Mouse (Mus musculus) megakaryocyte, embryonic 14.5 days (primary cell): ENCODE measurements around the gene Wsb1. TPM values are rescaled to one million over a fixed set of nuclear protein-coding genes. Genes with fewer than 3 reads are reported as not detected.
"Not testable (repeated sequence)": the region's sequence is repeated elsewhere in the genome, so short reads cannot be mapped to it uniquely, and the experiment has no call there.

Experiments used
- H3K27me3 ChIP-seq: replicated peaks from 2 replicates; pipeline ENCODE3; 2012; ENCODE audit warnings: inconsistent platforms
- H3K36me3 ChIP-seq: replicated peaks from 2 replicates; pipeline ENCODE3; 2012; ENCODE audit warnings: low read length, inconsistent platforms, mixed read lengths
- H3K4me1 ChIP-seq: 2 replicates; pipeline ENCODE4 v1.6.1; 2012; ENCODE audit warnings: inconsistent platforms
- H3K4me3 ChIP-seq: replicated peaks from 2 replicates; pipeline ENCODE3; 2012; ENCODE audit warnings: moderate library complexity, mild to moderate bottlenecking, inconsistent platforms
- H3K9me3 ChIP-seq: 2 replicates; pipeline ENCODE4 v1.6.1; 2012; ENCODE audit warnings: inconsistent platforms
- FLI1 ChIP-seq: IDR thresholded peaks from 2 replicates; pipeline ENCODE4 v1.6.1; 2012; ENCODE audit warnings: low read length, inconsistent platforms, mixed read lengths
- GATA1 ChIP-seq: IDR thresholded peaks from 3 replicates; pipeline ENCODE4 v1.6.1; 2012; ENCODE audit warnings: mixed read lengths, low read length, inconsistent platforms, borderline replicate concordance
- polyA plus RNA-seq: library from polyadenylated mRNA; stranded (reverse); fragments of >175 nt; gene quantifications from 2 replicates; pipeline ENCODE4 v1.2.3, GENCODE M21; 2012; ENCODE audit warnings: low replicate concordance; ENCODE audit not compliant: insufficient read depth

The Wsb1 gene
- polyA plus RNA-seq, 1 experiment = 41.4 TPM

DNA sequence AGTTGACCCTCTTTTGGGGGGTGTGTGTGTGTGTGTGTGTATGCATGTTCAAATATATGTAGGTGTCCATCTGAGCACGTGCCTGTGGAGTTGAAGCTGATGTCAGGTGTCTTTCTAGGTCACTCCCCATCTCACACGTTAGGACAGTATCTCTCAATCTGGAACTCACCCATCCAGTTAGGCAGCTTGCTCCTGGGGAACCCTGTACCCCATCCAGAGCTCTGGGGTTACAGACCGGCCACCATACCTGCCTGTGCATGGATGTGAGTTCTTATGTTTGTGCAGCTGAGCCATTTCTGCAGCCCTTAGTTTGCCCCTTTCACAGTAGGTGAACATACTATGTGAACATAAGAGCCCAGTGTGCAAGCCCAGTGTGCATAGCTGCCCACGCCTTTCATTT is 18.6 kb upstream of the Wsb1 start:
- no peaks in the 10 kb centered on the region for H3K36me3 ChIP-seq
- TF ChIP-seq FLI1 (no peak), GATA1 (no peak)
- no peaks in the 10 kb centered on the region for H3K27me3 ChIP-seq
- H3K9me3 ChIP-seq = no peaks in the 10 kb centered on the region
- H3K4me1 ChIP-seq = peaks cover 30% of the 10 kb centered on the region
- no peak overlapping the region for H3K4me3 ChIP-seq

DNA sequence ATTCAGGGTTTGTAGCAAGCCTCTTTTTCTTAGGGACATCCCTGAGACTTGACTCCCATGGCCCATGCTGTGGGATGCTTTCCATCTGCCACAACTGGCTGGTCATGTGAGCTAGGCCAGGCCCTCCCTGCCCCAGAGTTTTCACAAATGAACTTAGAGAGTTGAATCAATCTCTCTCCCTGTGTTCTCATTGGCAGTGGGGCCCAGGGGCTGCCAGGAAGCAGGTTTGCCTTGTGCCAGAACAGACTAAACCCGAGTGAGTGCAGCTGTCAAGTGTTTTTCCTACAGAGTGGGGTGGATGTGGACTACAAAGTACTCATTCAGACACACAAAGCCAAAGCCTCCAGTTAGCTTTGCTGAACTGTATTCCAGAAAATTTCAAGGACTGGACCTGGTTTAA is 12.7 kb upstream of the Wsb1 start:
- H3K4me1 ChIP-seq = peaks cover 28% of the 10 kb centered on the region
- no peak overlapping the region for H3K4me3 ChIP-seq
- H3K27me3 ChIP-seq = no peaks in the 10 kb centered on the region
- TF ChIP-seq GATA1 (no peak), FLI1 (no peak)
- H3K36me3 ChIP-seq = no peaks in the 10 kb centered on the region
- H3K9me3 ChIP-seq = peaks cover 2% of the 10 kb centered on the region

DNA sequence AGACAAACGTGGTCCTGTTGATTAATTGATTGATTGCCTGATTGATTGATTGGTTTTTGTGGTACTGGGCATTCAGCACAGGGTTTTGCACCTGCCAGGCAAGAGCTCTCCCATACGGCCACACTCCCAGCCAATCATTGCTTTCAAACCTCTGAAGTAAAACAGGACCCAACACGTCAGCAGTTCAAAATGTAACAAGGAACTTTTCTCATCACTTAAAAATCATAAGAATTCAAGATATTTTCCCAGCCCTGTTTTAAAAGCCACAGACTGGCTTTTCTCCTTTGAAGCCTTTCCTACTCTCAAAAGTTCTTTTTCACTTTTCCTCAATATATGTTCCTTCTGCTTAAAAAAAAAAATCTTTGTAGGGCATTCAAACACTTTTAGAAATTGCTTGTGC is 9.9 kb upstream of the Wsb1 start:
- Histone ChIP-seq H3K4me3 (no peak overlapping the region), H3K36me3 (no peaks in the 10 kb centered on the region), H3K9me3 (peaks cover 8% of the 10 kb centered on the region), H3K27me3 (no peaks in the 10 kb centered on the region), H3K4me1 (peaks cover 28% of the 10 kb centered on the region)
- no peak for TF ChIP-seq GATA1
- TF ChIP-seq FLI1 = no peak

DNA sequence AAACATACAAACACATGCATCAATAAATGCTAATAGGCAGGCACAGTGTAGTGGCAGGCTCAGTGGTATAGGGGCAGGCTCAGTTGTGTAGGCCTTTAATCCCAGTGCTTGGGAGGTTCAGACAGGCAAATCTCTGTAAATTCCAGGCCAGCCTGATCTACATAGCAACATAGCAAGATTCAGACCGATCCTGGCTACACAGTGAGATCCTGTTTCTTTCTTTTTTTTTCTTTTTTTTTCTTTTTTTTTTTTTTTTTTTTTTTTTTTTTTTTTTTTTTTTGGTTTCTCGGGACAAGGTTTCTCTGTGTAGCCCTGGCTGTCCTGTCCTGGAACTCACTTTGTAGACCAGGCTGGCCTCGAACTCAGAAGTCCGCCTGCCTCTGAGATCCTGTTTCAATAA is 5.7 kb upstream of the Wsb1 start:
- not testable (repeated sequence) for H3K4me3 ChIP-seq, H3K4me1 ChIP-seq, H3K27me3 ChIP-seq, H3K36me3 ChIP-seq
- H3K9me3 ChIP-seq = peaks cover 11% of the 10 kb centered on the region

DNA sequence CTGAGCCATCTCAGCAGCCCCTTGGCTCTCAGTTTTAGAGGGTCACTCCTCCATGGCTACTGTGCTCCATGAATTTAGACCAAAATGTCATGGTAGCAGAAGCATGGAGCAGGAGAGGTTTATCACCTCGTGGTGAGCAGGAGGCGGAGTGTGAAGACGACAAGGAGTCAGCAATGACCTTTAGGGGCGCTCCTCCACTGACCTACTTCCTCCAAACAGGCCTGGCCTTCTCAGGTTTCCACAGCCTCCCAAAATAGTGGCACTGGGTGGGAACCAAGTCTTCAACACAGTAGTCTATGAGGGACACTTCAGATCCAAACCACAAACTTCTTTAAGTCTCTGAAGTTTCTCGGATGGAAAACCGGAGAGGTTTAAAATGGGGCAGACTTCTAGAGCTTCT is 4.3 kb upstream of the Wsb1 start:
- Histone ChIP-seq H3K4me3 (no peak overlapping the region), H3K4me1 (peaks cover 15% of the 10 kb centered on the region), H3K9me3 (peaks cover 11% of the 10 kb centered on the region), H3K36me3 (no peaks in the 10 kb centered on the region), H3K27me3 (no peaks in the 10 kb centered on the region)
- TF ChIP-seq FLI1 (no peak), GATA1 (no peak)

DNA sequence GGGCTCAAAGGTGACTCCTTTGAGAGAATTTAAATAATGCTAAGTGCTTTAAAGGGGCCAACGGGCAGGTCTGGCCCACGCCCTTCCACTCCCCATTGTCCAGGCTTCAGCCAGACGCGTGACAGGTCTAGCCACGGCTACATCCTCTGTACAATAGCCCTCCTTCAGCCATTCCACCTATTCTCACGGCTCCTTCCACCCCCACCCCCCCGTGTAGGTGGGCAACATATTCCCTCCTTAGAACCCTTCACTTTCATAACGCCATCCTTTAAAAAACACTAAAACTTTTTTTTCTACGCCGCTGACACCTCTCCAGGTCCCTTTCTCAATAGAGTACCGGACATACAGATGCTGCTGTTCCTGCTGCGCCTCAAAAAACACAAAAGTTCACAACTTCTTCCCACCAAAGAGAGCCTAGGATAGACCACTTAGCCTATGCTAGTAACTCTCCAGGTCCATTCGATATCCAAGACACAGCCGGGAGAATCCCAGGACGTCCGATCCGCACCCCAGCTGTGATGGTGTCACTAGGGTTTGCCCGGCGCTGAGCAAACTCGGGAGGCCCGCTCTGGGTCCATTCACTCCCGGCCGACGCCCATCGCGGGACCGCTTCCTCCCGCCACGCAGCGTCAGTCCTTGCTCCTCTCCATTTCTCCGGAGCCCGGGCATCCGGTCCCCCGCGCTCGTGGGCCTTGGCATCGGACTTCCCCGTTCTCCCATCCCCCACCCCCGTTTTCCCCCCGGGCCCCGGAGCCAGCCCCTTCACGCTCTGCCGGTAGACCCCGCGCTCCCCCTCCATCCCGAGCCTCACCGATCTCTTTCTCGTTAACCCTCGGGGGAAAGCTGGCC is 705 bp downstream of the Wsb1 start:
- Histone ChIP-seq H3K4me3 (peak overlapping the region; percentile 95), H3K9me3 (0 out of 2 replicates have a peak, but pooled peaks cover 3% of the 10 kb centered on the region), H3K27me3 (no peaks in the 10 kb centered on the region), H3K36me3 (peaks cover 34% of the 10 kb centered on the region), H3K4me1 (peaks cover 42% of the 10 kb centered on the region)
- TF ChIP-seq FLI1 = no peak
- no peak for TF ChIP-seq GATA1

DNA sequence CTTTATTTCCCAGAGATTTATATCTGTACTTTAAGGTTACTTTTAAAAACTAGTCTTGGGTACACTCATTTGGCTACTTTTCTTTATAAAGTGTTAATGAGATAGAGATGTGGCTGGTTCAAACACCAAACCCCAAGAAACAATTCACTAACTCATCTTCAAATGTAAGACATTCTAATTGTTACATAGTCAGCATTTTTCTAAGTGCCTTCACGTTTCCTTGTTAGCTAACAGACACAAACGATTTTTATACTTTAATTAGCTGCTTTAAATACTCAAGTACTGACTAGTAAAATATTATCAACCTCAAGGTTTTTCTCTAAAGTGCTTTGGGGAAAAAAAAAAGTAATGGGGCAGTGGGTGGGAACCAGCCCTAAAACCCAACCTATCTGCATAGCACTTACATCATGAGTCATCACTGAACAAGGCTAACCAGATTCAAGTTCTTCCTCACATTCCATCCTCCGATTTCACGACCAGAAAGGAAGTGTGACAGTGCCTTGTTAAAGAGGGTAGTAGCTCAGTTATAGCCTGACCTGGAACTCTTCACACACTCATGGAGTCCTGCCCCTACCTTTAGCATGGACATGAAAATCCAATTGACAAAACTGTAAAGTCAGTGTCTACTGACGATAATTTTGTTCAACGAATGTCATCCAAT is 1.5 kb downstream of the Wsb1 start:
- Histone ChIP-seq H3K9me3 (0 out of 2 replicates have a peak, but pooled peaks cover 3% of the 10 kb centered on the region), H3K36me3 (peaks cover 41% of the 10 kb centered on the region), H3K4me3 (peak overlapping the region; percentile 95), H3K27me3 (no peaks in the 10 kb centered on the region), H3K4me1 (peaks cover 41% of the 10 kb centered on the region)
- TF ChIP-seq GATA1 (no peak), FLI1 (no peak)

DNA sequence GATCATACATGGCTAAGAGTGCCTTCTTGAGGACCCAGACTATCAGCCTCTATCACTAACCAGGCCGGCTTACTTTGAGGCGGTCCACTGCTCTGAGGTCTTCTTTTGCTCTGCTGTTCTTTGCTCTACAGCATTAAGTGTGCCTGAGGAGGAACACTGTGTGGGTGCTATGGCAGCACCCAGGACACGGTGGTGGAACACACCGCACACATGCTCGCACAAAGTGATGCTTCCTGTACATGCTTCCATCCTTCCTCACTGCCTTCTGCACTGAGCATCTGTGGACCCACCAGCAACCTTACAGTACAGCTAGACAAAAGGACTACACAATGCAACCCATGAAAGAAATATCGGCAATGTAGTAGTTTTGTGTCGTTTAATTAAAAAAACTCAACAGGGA is 15.4 kb downstream of the Wsb1 start:
- Histone ChIP-seq H3K36me3 (peaks cover 70% of the 10 kb centered on the region), H3K4me3 (no peak overlapping the region), H3K9me3 (peaks cover 12% of the 10 kb centered on the region)

DNA sequence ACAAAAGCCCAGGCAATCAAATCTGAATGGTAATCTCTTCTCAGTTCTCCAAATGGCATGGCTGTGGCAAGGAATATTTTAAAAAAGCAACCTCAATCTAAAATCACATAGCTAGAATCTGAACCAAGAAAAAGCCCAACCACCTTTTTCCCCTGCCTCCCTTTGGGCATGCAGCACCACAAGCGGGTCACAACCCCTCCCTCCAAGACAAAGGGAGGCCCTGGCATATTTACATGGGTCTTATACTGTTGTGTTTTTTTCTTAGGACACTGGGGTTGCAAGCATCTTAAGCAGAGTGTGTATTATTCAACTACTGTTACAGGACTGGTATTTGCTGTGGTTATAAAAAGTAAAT is 16.1 kb downstream of the Wsb1 start:
- Histone ChIP-seq H3K9me3 (peaks cover 12% of the 10 kb centered on the region), H3K36me3 (peaks cover 65% of the 10 kb centered on the region), H3K27me3 (no peaks in the 10 kb centered on the region), H3K4me3 (no peak overlapping the region), H3K4me1 (peaks cover 5% of the 10 kb centered on the region; the same call in 1 of the 2 replicates)
- no peak for TF ChIP-seq FLI1

More for the DNA sequence above, 15.4 kb downstream of the Wsb1 start:
- Histone ChIP-seq H3K27me3 (no peaks in the 10 kb centered on the region), H3K4me1 (peaks cover 6% of the 10 kb centered on the region; the same call in 1 of the 2 replicates)
- TF ChIP-seq GATA1 = no peak
- TF ChIP-seq FLI1 = no peak

DNA sequence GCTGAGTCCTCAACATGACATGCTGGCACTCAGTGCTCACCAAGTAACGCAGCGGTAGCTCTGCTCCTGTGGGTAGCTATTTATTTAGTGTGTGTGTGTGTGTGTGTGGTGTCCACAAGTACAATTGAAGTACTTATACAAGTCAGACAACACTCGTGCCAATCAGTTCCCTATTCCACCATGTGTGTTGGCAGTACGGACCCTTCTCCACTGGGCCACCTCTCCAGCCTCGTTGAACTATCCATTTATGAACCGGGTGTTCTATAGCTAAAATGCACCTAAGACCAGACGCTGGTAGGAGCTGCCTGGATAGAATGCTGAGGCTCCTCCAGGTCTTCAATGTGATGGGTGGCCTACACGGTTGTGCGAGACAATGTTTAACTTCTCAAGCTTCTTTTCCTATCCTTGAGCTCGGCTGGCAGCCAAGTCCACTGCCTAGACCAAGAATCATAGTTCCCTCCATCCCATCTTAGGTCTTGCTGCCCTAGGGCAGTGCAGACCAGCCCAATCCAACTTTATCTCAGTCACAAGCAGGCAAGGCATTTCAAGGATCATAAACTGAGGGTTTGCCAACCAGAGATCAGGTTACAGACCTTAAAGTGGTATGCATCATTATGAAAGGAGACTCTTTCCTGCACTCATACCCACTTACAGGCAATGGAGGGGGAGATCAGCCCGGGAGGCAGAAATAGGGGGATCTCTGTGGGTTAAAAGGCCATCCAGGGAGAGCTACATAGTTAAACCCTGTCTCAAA is 16.6 kb downstream of the Wsb1 start:
- Histone ChIP-seq H3K4me3 (no peak overlapping the region), H3K36me3 (peaks cover 59% of the 10 kb centered on the region), H3K4me1 (peaks cover 3% of the 10 kb centered on the region; the same call in 1 of the 2 replicates), H3K27me3 (no peaks in the 10 kb centered on the region), H3K9me3 (peaks cover 12% of the 10 kb centered on the region)
- no peak for TF ChIP-seq GATA1
